Mouse (Mus musculus) left cerebral cortex, adult 18-20 months (tissue): ENCODE results near the gene Cdc37l1. TPM values are rescaled to one million over a fixed set of nuclear protein-coding genes. Genes with fewer than 3 reads are reported as not detected.
"Not testable (repeated sequence)": the region's sequence is repeated elsewhere in the genome, so short reads cannot be mapped to it uniquely, and the experiment has no call there.

ENCODE experiments used
- DNase-seq, 2 experiments: peaks; one replicate each; pipeline ENCODE4 v3.0.0; 2021 to 2022; ENCODE audit warnings: low spot score in 2 of 2, mixed read lengths in 1 of 2
- total RNA-seq, 2 experiments: library from RNA; stranded (reverse); gene quantifications; 2 replicates each; pipeline ENCODE4 v1.2.3; 2021

Gene Cdc37l1
- total RNA-seq, 2 experiments from 2014 or later: 99.4 to 102 TPM

DNA sequence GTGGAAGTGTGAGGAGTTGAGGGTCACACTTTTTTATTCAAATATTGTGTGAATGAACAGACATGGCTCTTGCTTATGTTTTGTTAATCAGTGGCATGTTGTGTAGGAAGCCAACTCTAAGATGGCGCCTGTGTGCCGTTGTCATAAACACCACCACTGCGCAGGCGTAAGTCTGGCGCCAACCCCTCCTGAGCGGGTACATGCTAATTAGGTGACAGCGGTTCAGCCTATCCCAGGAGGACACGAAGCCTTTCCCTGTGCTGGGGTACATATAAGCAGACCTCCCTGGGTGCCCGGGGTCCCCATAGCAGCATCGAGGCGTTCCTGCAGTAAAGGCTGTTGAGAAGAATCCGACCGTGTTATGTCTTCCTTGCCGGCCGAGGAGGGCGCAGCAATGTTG, 10.2 kb downstream of the Cdc37l1 start:
- not testable (repeated sequence) for DNase-seq

DNA sequence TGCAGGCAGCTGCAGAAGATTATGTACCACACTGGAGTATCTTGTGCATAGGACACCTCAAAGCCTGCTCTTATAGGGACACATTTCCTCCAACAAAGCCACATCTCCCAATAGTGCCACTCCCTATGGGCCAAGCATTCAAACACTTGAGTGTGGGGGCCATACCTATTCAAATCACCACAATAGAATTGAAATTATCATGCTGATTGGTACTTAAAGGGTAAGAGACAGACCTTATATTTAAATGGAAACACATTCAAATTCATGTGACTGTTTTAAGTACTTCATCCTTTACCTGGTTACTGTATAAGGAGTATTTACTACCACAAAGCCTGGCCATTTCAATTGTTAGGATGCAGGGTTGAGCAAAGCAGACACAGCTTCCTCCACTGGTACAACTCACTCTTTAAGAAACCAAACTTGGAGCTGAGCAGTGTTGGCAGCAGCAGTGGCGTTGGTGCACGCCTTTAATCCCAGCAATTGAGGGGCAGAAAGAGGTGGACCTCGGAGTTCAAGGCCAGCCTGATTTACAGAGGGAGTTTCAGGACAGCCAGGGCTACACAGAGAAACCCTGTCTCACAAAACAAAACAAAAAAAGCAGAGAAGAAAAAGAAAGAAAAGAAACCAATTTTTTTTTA, 18.0 kb downstream of the Cdc37l1 start:
- DNase-seq: no peak

GRCm38 (mm10) chr19:29009046-29009445, 18.9 kb downstream of the Cdc37l1 start:
- DNase-seq: no peak

- no peak for DNase-seq
Observed at GRCm38 (mm10) chr19:29011355-29011990, 21.3 kb downstream of the Cdc37l1 start.

DNA sequence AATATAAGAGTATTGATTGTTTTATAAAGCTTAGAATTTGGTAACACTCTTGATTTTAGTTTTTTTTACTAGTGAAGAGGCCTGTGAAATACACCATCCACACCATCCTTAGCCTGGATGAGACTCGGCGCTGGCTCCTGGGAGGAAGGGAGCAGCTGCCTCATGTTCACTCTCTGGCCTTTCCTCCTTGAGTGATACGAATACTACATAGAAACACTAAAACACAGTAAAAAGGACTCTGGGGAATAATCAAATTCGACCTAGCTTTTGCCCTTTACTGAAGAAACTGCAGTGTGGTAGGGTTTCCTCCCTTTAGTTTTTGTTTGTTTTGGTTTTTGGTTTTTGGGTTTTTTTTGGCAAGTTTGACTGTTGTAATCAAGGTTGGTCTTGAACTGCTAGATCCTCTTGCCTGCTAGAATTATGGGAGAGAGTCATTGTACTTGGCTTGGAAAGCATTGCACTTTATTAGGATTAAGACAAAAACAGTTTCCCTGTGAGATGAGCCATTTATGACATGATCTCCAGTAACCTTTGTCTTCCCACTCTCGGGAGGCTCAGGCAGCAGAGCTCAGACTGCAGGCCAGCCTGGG, 24.4 kb downstream of the Cdc37l1 start:
- DNase-seq: no peak

DNA sequence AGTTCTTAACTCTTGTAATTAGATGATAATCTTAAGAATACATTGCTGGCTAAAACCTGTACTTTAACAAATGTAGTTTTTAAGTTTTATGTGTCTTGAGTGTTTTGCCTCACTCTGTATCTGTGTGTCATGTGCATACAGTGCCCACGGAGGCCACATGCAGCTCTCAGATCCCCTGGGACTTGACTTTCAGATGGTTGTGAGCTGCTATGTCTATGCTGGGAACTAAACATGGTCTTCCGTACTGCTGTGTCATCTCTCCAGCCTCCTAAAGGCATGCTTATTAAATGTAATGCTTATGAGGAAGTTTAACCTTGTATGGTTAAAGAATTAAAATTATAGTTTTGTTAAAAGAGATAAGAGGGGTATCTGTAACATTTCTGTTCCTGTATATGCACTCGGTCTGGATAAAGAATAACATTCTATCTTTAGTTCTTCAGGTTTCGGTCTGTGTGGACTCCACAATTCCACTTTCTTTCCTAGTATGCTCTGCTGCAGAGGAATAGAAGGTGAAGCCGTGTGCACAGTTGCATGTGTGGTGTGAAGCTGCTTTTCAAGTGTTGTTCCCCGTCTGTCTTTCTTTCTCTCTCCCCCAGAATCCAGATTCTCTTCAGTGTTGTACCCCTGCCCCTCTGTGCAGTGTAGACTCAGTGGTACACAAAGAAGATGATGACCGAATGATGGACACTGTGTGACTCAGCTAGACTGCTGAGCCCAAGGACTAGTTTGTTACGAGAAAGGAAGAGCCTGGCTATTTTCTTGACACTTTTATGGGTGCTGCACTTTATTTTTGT, 25.5 kb downstream of the Cdc37l1 start:
- DNase-seq: no peak

DNA sequence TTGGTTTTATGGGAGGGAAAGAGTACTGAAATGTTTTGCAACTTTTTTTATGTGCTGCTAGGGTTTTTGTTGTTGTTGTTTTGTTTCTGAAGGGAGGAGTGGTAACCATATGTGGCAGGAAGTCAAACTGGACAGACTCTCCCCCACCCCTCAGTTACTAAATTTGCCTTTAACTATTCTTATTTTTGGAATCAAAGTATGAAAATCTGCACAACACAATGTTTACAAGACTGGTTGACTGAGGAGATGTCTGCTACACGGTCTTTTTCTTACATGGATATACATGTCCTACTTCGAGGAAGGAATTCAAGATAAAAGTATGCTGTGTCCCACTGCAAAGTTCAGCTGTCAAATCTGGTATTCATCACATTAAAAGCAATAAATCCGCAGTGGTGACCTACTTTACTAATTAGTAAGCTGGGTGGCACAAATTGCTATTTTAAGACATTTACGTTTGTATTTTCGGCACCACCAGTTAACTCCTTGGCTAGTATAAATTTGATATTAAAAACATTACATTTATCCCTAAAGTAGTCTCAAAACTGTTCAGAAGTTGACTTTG, 26.1 kb downstream of the Cdc37l1 start:
- no peak for DNase-seq

- no peak for DNase-seq
Observed at GRCm38 (mm10) chr19:29016786-29017185, 26.6 kb downstream of the Cdc37l1 start.

DNA sequence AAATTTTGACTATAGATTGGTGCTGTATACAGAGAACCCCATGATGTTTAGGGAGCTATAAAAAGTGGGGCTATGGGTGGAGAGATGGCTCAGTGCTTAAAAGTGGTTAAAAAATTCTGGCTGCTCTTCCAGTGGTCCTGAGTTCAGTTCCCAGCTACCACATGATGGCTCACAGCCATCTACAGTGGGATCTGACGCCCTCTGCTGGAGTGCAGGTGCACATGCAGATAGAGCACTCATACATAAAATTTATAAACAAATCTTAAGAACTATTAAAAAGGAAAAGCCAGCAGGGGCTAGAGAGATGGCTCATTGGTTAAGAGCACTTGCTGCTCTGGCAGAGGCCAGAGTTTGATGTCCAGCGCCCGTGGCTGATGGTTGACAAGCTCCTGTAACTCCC, 29.5 kb downstream of the Cdc37l1 start:
- DNase-seq: no peak

DNA sequence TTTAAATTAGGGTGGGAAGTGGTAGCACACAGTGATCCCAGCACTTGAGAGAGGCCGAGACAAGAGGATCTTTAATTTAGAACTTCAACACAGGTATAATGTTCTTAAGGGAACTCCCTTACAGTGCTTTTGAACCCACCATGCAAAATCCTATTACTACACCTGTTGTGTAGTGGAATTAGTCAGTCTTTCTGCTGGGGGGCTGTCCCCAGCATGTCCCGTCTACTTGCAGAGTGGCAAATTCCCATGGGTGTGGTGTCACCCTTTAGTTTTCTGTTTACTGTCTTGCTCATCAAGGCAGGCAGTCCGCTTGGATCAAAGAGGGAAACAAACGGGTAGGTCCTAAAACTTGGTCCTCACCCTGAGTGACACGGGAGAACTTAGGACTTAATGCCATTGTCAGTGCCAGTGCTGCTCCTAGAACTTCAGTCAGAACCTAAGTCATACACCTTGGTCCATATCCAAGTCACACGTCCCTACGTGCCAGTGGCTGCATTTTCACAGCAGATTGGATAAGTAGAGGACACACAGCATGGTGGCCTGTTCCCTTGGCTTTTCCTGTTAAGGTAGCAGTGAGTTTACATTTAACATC, 31.7 kb downstream of the Cdc37l1 start:
- no peak for DNase-seq

DNA sequence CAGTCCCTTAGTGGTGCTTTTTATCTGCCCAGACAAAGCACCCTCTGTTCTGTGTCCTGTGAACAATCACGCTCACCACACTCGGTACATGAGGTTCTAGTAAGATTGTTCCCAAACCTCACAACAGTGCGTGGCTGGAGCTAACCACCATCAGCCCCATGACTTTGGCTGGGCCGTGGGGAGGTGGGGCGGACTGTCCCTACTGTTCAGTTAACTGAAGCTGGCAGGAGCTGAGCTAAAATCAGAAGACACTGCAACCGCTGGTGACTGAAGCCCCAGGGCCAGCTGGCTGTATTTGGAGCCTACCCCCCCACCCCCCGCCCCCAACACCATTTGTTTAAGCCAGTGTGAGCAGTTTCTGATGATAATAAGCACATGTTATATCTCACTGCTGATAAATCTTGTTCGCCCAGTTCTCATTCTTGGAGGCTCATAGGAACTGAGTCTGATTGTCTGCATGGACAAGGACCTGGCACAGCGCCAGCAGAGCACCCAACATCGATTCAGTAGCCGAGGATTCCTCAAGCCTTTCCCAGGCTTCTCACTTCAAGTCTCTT, 34.3 kb downstream of the Cdc37l1 start:
- peak; percentile 41 to 56 for DNase-seq

GRCm38 (mm10) chr19:29031788-29032187, 41.6 kb downstream of the Cdc37l1 start:
- no peak for DNase-seq

- DNase-seq: no peak
Observed at GRCm38 (mm10) chr19:29032662-29033061, 42.5 kb downstream of the Cdc37l1 start.

DNA sequence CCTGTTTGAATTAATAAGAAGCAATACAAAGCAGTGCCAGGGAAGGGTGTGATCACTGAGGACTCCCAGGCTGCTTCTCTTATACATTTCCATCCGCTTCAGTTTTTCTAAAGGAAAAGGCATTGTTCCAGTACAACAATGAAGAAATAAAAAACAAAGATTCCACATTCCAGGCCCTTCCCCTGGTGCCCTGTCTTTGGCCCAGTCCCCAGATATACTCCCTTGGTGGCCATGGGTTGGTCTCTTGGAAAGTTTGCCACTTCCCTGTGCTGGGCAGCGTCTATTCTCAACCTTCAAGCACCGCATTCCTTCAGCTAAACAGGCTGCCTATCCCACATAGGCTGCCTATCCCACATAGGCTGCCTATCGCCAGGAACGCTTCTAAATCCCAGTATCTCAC, 46.9 kb downstream of the Cdc37l1 start:
- DNase-seq: no peak

DNA sequence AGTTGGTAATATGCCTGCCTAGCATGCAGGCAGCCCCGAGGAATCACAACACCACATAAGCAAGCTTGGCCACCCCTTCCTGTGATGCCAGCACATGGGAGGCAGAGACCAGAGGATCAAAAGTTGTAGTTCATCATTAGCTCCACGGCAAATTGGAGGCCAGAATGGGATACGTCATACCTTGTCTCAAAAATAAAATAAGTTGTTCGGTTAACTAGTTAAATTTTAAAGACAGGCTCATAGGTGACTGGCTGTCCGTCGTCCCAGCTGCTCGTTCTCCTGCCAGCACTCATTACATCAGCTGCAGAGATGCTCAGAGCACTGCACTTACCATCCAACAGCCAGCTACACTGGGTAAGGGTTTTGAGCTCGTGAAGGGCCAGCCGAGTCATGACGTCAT, 47.4 kb downstream of the Cdc37l1 start:
- DNase-seq: no peak

DNA sequence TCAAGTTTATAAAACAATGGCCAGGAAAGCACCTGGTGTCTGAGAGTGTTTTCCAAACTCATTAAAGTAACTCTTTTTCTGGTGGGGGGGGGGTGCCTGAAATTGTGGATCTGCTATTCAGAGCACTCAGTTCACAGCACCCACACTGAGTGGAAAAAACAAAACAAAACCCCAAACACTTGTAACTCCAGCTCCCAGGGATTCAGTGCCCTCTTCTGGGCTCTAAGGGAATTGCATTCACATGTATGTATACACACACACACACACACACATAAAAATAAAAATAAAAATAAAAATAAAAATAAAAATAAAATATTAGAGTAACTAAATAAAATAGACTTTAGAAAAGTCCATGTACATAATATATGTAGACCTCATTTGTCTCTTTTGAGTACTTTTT, 49.2 kb downstream of the Cdc37l1 start:
- DNase-seq: no peak

- DNase-seq: no peak
Observed at GRCm38 (mm10) chr19:29040206-29040605, 50.1 kb downstream of the Cdc37l1 start.

GRCm38 (mm10) chr19:29042143-29042542, 52.0 kb downstream of the Cdc37l1 start:
- no peak for DNase-seq

DNA sequence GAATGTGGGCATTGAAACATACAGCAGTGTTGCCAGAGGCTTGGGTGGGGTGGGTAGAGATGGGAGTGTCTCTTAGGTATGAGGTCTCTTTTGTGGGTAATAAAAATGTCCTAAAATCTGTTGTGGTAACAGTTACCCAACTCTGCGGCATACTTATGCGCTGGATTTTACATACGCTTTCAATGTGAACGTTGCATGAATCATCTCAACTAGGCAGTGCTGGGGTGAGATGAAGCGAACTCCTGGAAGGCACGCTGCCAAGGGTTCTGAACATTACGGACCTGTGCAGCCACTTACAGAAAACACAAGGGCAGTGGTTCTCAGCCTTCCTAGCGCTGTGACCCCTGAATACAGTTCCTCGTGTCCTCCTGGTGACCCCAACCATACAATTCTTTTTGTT, 52.5 kb downstream of the Cdc37l1 start:
- no peak for DNase-seq

DNA sequence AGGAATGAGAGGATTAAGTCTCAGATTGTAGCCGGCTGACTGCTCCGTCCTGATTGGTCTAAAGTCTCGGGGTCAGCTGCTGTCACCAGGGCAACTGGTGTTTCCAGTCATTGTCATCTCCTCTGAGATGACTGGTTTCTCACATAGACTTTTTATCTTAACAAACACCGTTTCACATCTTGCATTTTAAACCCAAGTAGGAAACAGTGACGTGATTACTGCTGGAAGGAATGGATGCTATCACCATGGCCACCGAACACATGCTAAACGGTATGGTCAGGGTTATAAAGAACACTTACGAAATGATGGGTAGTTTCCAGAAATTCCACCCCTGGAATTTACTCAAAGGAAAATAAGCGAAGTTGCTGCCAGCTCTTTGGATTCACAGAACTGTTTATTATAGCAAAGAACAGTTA, 54.2 kb downstream of the Cdc37l1 start:
- no peak for DNase-seq

- DNase-seq: no peak
Observed at GRCm38 (mm10) chr19:29045369-29045768, 55.2 kb downstream of the Cdc37l1 start.
